Mouse (Mus musculus): ENCODE data around the gene Kctd12.

GRCm38 (mm10) chr14:102982627-102983540 is at the start of gene Kctd12:
- TF ChIP-seq CTCF (IDR thresholded peaks at IDR 0.05; ENCODE audit: low read depth) (peak; percentile 35; the same call in 1 of the 2 replicates), EP300 (IDR thresholded peaks at IDR 0.05; ENCODE audit: low read depth) (no peak)

Data from liver, embryonic 14.5 days (tissue).